Mouse (Mus musculus) liver, embryonic 14.5 days (tissue): ENCODE data around the gene Jmjd1c.

Experiments
- CTCF ChIP-seq: IDR thresholded peaks from 2 replicates; pipeline ENCODE4 v1.5.1; 2016; ENCODE audit warnings: antibody characterized with exemption, low read depth, control low read depth
- EP300 ChIP-seq: IDR thresholded peaks from 2 replicates; pipeline ENCODE4 v1.6.1; 2016; ENCODE audit warnings: antibody characterized with exemption, low read depth

DNA sequence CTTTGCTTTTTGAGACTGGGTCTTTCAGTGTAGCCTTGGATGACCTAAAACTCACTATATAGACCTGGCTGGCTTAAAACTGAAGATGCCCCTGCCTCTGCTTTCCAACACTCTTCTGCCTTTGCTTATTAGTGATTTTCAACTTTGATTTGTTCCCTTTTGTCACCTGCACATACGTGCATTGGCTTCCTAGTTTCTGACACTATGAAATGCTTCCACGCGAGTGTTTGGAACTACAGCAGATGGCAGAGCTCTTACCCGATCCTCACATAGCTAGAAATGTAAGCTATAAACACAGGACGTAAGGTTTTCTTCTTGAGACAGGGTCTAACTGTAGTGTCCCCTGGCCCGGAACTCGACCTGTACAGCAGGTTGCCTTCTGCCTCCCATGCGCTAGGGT lies 84.1 kb downstream of the Jmjd1c start:
- TF ChIP-seq CTCF (no peak), EP300 (no peak)
